Comparison of ENCODE assay signal across 8 mouse cellular contexts in genomic region chr13:55329683-55330566, GRCm38 (mm10). TPM values are rescaled to one million over a fixed set of nuclear protein-coding genes. Genes with fewer than 3 reads are reported as not detected.
A peak's percentile ranks its signal among the peaks of the same experiment; 100 is the strongest.
DNase-seq lines count a peak whose midpoint lies in the region; ATAC-seq and TF ChIP-seq lines count a peak whose summit lies in the region.

Gene Mxd3 (minus strand): TSS chr13:55329823.

- no peaks in the 10 kb centered on the region for H3K27me3 ChIP-seq in E14TG2a.4 (ENCODE audit: insufficient read depth, low read length)
- H3K27me3 ChIP-seq in heart, embryonic 16.5 days (ENCODE audit: control insufficient read depth, insufficient read depth, low read length) = no peaks in the 10 kb centered on the region
- no peaks in the 10 kb centered on the region for H3K27me3 ChIP-seq in neural tube, embryonic 14.5 days (ENCODE audit: control insufficient read depth, insufficient read depth, low read length)

- peaks cover 29% of the 10 kb centered on the region for H3K36me3 ChIP-seq in E14TG2a.4 (ENCODE audit: insufficient read depth, low read length)
- peaks cover 13% of the 10 kb centered on the region for H3K36me3 ChIP-seq in heart, embryonic 16.5 days (ENCODE audit: control insufficient read depth, insufficient read depth)
- H3K36me3 ChIP-seq in neural tube, embryonic 14.5 days (ENCODE audit: control insufficient read depth, insufficient read depth, low read length) = peaks cover 12% of the 10 kb centered on the region; the same call in 1 of the 2 replicates

- H3K27ac ChIP-seq in heart, embryonic 16.5 days (ENCODE audit: low read length) = peak within 1 kb of the TSS; percentile 82
- peak within 1 kb of the TSS; percentile 66 for H3K27ac ChIP-seq in neural tube, embryonic 14.5 days (ENCODE audit: low read depth, low read length)

- ATAC-seq in heart, embryonic 16.5 days (replicated peaks; ENCODE audit: extremely low read depth, insufficient read depth, low FRiP score) = peak; percentile 89
- peak; percentile 82 for ATAC-seq in neural tube, embryonic 14.5 days (ENCODE audit: low read depth)

- under 1% methylated on average over 81 of the region's 82 CpGs for WGBS in heart, embryonic 16.5 days
- WGBS in neural tube, embryonic 14.5 days = under 1% methylated on average over 79 of the region's 82 CpGs

- TF ChIP-seq CTCF in E14TG2a.4 (conservative IDR thresholded peaks at IDR 0.05; ENCODE audit: low read length) = peak; percentile 50; the same call in 1 of the 2 replicates

- DNase-seq in c-Kit-negative CD71-positive TER-119-positive erythroid progenitor cells, embryonic 14.5 days (ENCODE audit: low read depth, low spot score) = peak; percentile 81
- DNase-seq in fibroblast of lung, adult 2 months (ENCODE audit: low read depth) = peak; percentile 41
- peak; percentile 81 to 90 for DNase-seq in kidney, postnatal 25 days
- DNase-seq in lung, adult 18-20 months = peak; percentile 78 to 80
- DNase-seq in testis, postnatal 10 days (ENCODE audit: low spot score) = peak; percentile 88

- peak within 1 kb of the TSS; percentile 66 for H3K4me2 ChIP-seq in heart, embryonic 16.5 days (ENCODE audit: low read depth, low read length)
- H3K4me2 ChIP-seq in neural tube, embryonic 14.5 days (ENCODE audit: low read depth, low read length) = peak within 1 kb of the TSS; percentile 70

- peak within 1 kb of the TSS; percentile 89 for H3K4me3 ChIP-seq in E14TG2a.4 (replicated peaks; ENCODE audit: low read length)
- peak within 1 kb of the TSS; percentile 78 for H3K4me3 ChIP-seq in heart, embryonic 16.5 days (ENCODE audit: low read length)
- peak within 1 kb of the TSS; percentile 55 for H3K4me3 ChIP-seq in neural tube, embryonic 14.5 days (ENCODE audit: low read depth, low read length)

- H3K4me1 ChIP-seq in E14TG2a.4 (replicated peaks; ENCODE audit: low read depth, low read length) = peaks cover 85% of the 10 kb centered on the region
- H3K4me1 ChIP-seq in heart, embryonic 16.5 days (ENCODE audit: control insufficient read depth, insufficient read depth, low read length) = peaks cover 31% of the 10 kb centered on the region
- peaks cover 15% of the 10 kb centered on the region; the same call in 1 of the 2 replicates for H3K4me1 ChIP-seq in neural tube, embryonic 14.5 days (ENCODE audit: control insufficient read depth, insufficient read depth, low read length)

- H3K9me3 ChIP-seq in E14TG2a.4 (ENCODE audit: low read length) = no peaks in the 10 kb centered on the region
- H3K9me3 ChIP-seq in heart, embryonic 16.5 days (replicated peaks; ENCODE audit: control insufficient read depth, low read length) = no peaks in the 10 kb centered on the region
- no peaks in the 10 kb centered on the region for H3K9me3 ChIP-seq in neural tube, embryonic 14.5 days (ENCODE audit: control insufficient read depth, low read length)

- peak within 1 kb of the TSS; percentile 77 for H3K9ac ChIP-seq in heart, embryonic 16.5 days (ENCODE audit: low read length)
- peak within 1 kb of the TSS; percentile 51 for H3K9ac ChIP-seq in neural tube, embryonic 14.5 days (replicated peaks; ENCODE audit: low read depth, low read length)

RNA-seq across cellular contexts. Expression of gene Mxd3, which starts in this region (rescaled TPM):
- polyA plus RNA-seq in heart, embryonic 16.5 days (2015; fragmentation: Nextera tagmentation; extraction: Ambion mirVana) = 29.2 and 29.4 TPM in 2 replicates
- polyA plus RNA-seq in neural tube, embryonic 14.5 days (2014; fragmentation: Nextera tagmentation; extraction: Ambion mirVana) = 5.7 and 5.9 TPM in 2 replicates

Comparison
In these comparisons a context has a peak if more than half of its experiments do, and no peak if none do; other contexts are left out.
1. Peak in every context shown above with its lines: DNase-seq, ATAC-seq, H3K4me3 ChIP-seq and H3K27ac ChIP-seq.